Mouse (Mus musculus): ENCODE measurements around the gene Pdlim7.

DNA sequence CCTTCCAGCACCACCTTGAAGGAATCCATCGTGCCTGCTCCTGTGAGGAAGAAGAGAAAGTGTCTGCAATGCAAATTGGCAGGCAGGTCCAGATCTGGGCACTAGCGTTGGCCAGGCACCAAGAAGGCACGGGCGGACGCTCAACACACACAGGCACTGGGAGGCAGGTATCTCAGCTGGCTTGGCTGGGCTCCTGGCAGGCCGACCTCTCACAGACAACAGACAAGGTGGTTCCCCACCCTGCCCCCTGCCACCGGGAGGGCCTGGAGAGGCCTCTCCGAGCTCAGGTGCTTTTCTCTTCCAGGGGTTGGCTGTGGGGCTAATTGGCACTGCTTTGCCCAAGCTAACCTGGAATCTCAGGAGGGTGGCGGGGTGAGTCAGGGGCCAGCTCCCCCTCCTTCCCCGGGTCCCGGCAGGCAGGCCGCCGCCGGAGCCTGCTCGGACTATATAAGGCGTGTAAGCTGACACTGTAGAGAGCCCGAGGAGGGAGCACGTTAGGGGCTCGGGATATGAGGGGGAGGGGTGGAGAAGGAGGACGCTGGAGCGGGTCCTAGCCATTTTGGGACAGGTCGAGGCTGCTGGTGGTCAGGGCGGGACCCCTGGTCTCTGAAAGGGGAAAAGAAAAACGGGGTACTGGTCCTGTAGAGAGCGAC, 971 bp downstream of the Pdlim7 start:
- TF ChIP-seq GATA1 (IDR thresholded peaks at IDR 0.05; ENCODE audit: low read length) (no peak), TAL1 (IDR thresholded peaks at IDR 0.05; ENCODE audit: low read length) (no peak)

Measured in erythroblast, embryonic 14.5 days (primary cell).